Mouse (Mus musculus): ENCODE measurements around the gene Mettl26.

Gene Mettl26

GRCm38 (mm10) chr17:25887467-25887866, 12.6 kb downstream of the Mettl26 start:
- DNase-seq: no peak

- no peak for DNase-seq
Measured at GRCm38 (mm10) chr17:25888837-25889236, 14.0 kb downstream of the Mettl26 start.

- peak; percentile 61 for DNase-seq
Measured at GRCm38 (mm10) chr17:25893975-25894617, 19.2 kb downstream of the Mettl26 start.

GRCm38 (mm10) chr17:25895415-25895814, 20.5 kb downstream of the Mettl26 start:
- no peak for DNase-seq

GRCm38 (mm10) chr17:25895891-25896290, 21.0 kb downstream of the Mettl26 start:
- DNase-seq: no peak

GRCm38 (mm10) chr17:25900193-25900592, 25.3 kb downstream of the Mettl26 start:
- DNase-seq: no peak

GRCm38 (mm10) chr17:25903061-25903460, 28.2 kb downstream of the Mettl26 start:
- no peak for DNase-seq

- no peak for DNase-seq
Measured at GRCm38 (mm10) chr17:25907640-25908039, 32.8 kb downstream of the Mettl26 start.

- no peak for DNase-seq
Measured at GRCm38 (mm10) chr17:25911816-25912215, 36.9 kb downstream of the Mettl26 start.

GRCm38 (mm10) chr17:25913186-25913876, 38.5 kb downstream of the Mettl26 start:
- DNase-seq: peak; percentile 72

GRCm38 (mm10) chr17:25913877-25914275, 39.0 kb downstream of the Mettl26 start:
- no peak for DNase-seq

- no peak for DNase-seq
Measured at GRCm38 (mm10) chr17:25914295-25914694, 39.4 kb downstream of the Mettl26 start.

- no peak for DNase-seq
Measured at GRCm38 (mm10) chr17:25916931-25917647, 42.2 kb downstream of the Mettl26 start.

- no peak for DNase-seq
Measured at GRCm38 (mm10) chr17:25918037-25918750, 43.3 kb downstream of the Mettl26 start.

- peak; percentile 68 for DNase-seq
Measured at GRCm38 (mm10) chr17:25919144-25919785, 44.4 kb downstream of the Mettl26 start, which contains the start of gene Rab40c. Gene Rab40c (minus strand): TSS chr17:25919727.

- DNase-seq: peak; percentile 100
Measured at GRCm38 (mm10) chr17:25919786-25920642, 45.1 kb downstream of the Mettl26 start.

- no peak for DNase-seq
Measured at GRCm38 (mm10) chr17:25922120-25922519, 47.2 kb downstream of the Mettl26 start.

GRCm38 (mm10) chr17:25925348-25925747, 50.5 kb downstream of the Mettl26 start:
- no peak for DNase-seq
